Mouse (Mus musculus) CH12.LX (cell line): ENCODE measurements at regions not wholly inside any gene's neighbourhood (a gene's known extent, or its start where the extent isn't known, plus 50 kb on each side); places are given as distances from the start of the nearest gene placed in this dataset.

Experiments used
- CHD2 ChIP-seq: IDR thresholded peaks from 2 replicates; pipeline ENCODE4 v1.6.1; 2011; ENCODE audit warnings: low read length, improper control_type of control experiment
- CTCF ChIP-seq, 2 experiments: IDR thresholded peaks in 1 of 2; conservative IDR thresholded peaks in 1 of 2; 2 replicates each; pipeline ENCODE4 v1.5.1; 2011 to 2012; ENCODE audit warnings: low read depth in 2 of 2, low read length in 2 of 2, improper control_type of control experiment in 1 of 2, inconsistent platforms in 1 of 2, mild to moderate bottlenecking in 1 of 2, moderate library complexity in 1 of 2
- E2F4 ChIP-seq: IDR thresholded peaks from 2 replicates; pipeline ENCODE4 v1.6.1; 2011; ENCODE audit warnings: low read depth, low read length, improper control_type of control experiment; ENCODE audit not compliant: insufficient replicate concordance
- EP300 ChIP-seq: IDR thresholded peaks from 2 replicates; pipeline ENCODE4 v1.6.1; 2011; ENCODE audit warnings: low read length, improper control_type of control experiment
- ETS1 ChIP-seq: conservative IDR thresholded peaks from 2 replicates; pipeline ENCODE4 v1.6.1; 2012; ENCODE audit warnings: low read depth, mild to moderate bottlenecking, inconsistent platforms, low read length, improper control_type of control experiment, moderate library complexity
- MAZ ChIP-seq: IDR thresholded peaks from 2 replicates; pipeline ENCODE4 v1.6.1; 2012; ENCODE audit warnings: low read depth, mild to moderate bottlenecking, inconsistent platforms, low read length, improper control_type of control experiment, moderate library complexity
- POLR2A ChIP-seq: IDR thresholded peaks from 2 replicates; pipeline ENCODE4 v1.6.1; 2011; ENCODE audit warnings: low read depth, mild to moderate bottlenecking, improper control_type of control experiment, low read length
- POLR2AphosphoS2 ChIP-seq: IDR thresholded peaks from 2 replicates; pipeline ENCODE4 v1.6.1; 2011; ENCODE audit warnings: low read depth, low read length, improper control_type of control experiment
- SIN3A ChIP-seq: IDR thresholded peaks from 2 replicates; pipeline ENCODE4 v1.6.1; 2012; ENCODE audit warnings: low read length, improper control_type of control experiment, inconsistent platforms
- SMC3 ChIP-seq: IDR thresholded peaks from 2 replicates; pipeline ENCODE4 v1.6.1; 2011; ENCODE audit warnings: low read depth, low read length, improper control_type of control experiment
- UBTF ChIP-seq: IDR thresholded peaks from 2 replicates; pipeline ENCODE4 v1.6.1; 2012; ENCODE audit warnings: low read depth, mild to moderate bottlenecking, inconsistent platforms, low read length, improper control_type of control experiment, moderate library complexity
- USF1 ChIP-seq: IDR thresholded peaks from 2 replicates; pipeline ENCODE4 v1.6.1; 2014; ENCODE audit warnings: low read depth, mild to moderate bottlenecking, inconsistent platforms, low read length, improper control_type of control experiment
- ZC3H11A ChIP-seq: IDR thresholded peaks from 2 replicates; pipeline ENCODE4 v1.6.1; 2012; ENCODE audit warnings: low read depth, mild to moderate bottlenecking, inconsistent platforms, low read length, improper control_type of control experiment
- ZKSCAN1 ChIP-seq: IDR thresholded peaks from 2 replicates; pipeline ENCODE4 v1.6.1; 2012; ENCODE audit warnings: low read depth, inconsistent platforms, low read length, improper control_type of control experiment, borderline replicate concordance

DNA sequence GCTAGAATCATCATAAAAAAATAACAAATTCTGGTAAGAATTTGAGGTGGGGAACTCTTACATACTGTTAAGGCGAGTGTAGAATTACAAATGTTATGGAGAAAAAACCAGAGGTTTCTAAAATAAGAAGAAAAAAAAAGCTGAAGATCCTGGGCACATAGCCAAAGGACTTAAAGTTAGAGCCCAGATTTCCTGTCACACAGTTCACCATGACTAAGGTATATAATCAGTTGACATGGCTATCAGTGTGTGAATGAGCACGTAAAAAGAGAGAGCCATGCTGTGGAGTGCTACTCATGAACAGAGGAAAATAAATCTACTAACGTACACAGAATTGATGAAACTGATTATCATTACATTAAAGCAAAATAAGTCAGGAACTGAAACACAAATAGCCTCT is 715.1 kb downstream of the Pdcd6ip start:
- TF ChIP-seq SMC3 (no peak), CHD2 (no peak), CTCF (conservative IDR thresholded peaks at IDR 0.05 in 1 of 2, IDR thresholded peaks at IDR 0.05 in 1 of 2; ENCODE audit: low read depth in 2 of 2, low read length in 2 of 2) (no peak), MAZ (no peak), UBTF (no peak), ZKSCAN1 (no peak), POLR2A (no peak), POLR2AphosphoS2 (no peak), E2F4 (no peak), ZC3H11A (no peak), EP300 (no peak), ETS1 (no peak), SIN3A (no peak), USF1 (no peak)
